Mouse (Mus musculus) neural tube, embryonic 14.5 days (tissue): ENCODE results near the gene Fbxw7. TPM values are rescaled to one million over a fixed set of nuclear protein-coding genes. Genes with fewer than 3 reads are reported as not detected.
"Not testable (repeated sequence)": the region's sequence is repeated elsewhere in the genome, so short reads cannot be mapped to it uniquely, and the experiment has no call there.

ENCODE experiments used
- ATAC-seq: fragments of 200-750 bp; cut with Nextera tagmentation; 2 replicates; pipeline ENCODE4 v1.8.0; 2017; ENCODE audit warnings: low read depth, mild to moderate bottlenecking, moderate TSS enrichment, moderate library complexity
- H3K27ac ChIP-seq: fragments of 300-500 bp; sonication (generic); 2 replicates; pipeline ENCODE4 v1.5.1; 2014; ENCODE audit warnings: low read depth, mild to moderate bottlenecking, control low read depth, low read length, moderate library complexity, mixed read lengths
- H3K27me3 ChIP-seq: fragments of 300-500 bp; sonication (generic); 2 replicates; pipeline ENCODE4 v1.6.1; 2014; ENCODE audit warnings: low read length; ENCODE audit not compliant: control insufficient read depth, insufficient read depth
- H3K36me3 ChIP-seq: fragments of 300-500 bp; sonication (generic); 2 replicates; pipeline ENCODE4 v1.6.1; 2014; ENCODE audit warnings: low read length, mixed read lengths; ENCODE audit not compliant: control insufficient read depth, insufficient read depth
- H3K4me1 ChIP-seq: fragments of 300-500 bp; sonication (generic); 2 replicates; pipeline ENCODE4 v1.6.1; 2014; ENCODE audit warnings: low read length; ENCODE audit not compliant: control insufficient read depth, insufficient read depth
- H3K4me2 ChIP-seq: fragments of 300-500 bp; sonication (generic); 2 replicates; pipeline ENCODE4 v1.6.1; 2014; ENCODE audit warnings: mild to moderate bottlenecking, low read depth, low read length, control low read depth
- H3K4me3 ChIP-seq: fragments of 300-500 bp; sonication (generic); 2 replicates; pipeline ENCODE4 v1.5.1; 2014; ENCODE audit warnings: low read depth, low read length, control low read depth, mixed read lengths
- H3K9ac ChIP-seq: fragments of 300-500 bp; sonication (generic); replicated peaks from 2 replicates; pipeline ENCODE4 v1.6.1; 2014; ENCODE audit warnings: low read depth, mild to moderate bottlenecking, control low read depth, low read length, mixed read lengths
- H3K9me3 ChIP-seq: fragments of 300-500 bp; sonication (generic); 2 replicates; pipeline ENCODE4 v1.6.1; 2016; ENCODE audit warnings: low read length; ENCODE audit not compliant: control insufficient read depth
- WGBS: fragments of 180-500 bp; shearing (Covaris S2); extraction: QIAGEN DNeasy Blood & Tissue Kit; methylation state at CpG from one replicate; pipeline ENCODE4 v1.1.7; 2014; 5-methylcytosine and 5-hydroxymethylcytosine counted together
- polyA plus RNA-seq: library from polyadenylated mRNA; unstranded; fragments of >200 nt; fragmentation: Nextera tagmentation; extraction: Ambion mirVana; gene quantifications from 2 replicates; pipeline ENCODE4 v1.2.1, GENCODE M21; 2014

Fbxw7 gene
- polyA plus RNA-seq, 1 experiment from 2014 or later = 62.8 TPM

DNA sequence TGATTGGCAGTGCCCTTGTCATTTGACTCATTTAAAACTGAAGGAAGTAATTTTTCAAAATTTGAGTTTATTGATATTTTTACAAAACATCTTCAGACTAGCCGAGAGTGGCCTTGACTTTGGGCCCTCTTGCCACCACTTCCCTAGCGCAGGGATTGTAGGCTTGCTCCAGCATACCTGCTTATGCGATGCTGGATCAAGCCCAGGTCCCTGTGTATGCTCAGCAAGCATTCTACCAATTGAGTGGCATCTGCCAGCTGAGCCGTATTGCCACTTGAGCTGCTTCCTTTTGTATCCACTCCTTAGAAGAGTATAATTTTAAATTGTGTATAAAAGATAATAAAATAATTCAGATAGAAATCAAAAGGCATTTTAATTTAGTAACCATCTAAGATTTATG is 26.2 kb downstream of the Fbxw7 start:
- no peaks in the 10 kb centered on the region for H3K9me3 ChIP-seq
- no peak overlapping the region for H3K27ac ChIP-seq
- no peak for ATAC-seq
- H3K27me3 ChIP-seq = no peaks in the 10 kb centered on the region
- WGBS = 91% methylated on average over 4 of the region's 4 CpGs
- no peak overlapping the region for H3K9ac ChIP-seq
- no peaks in the 10 kb centered on the region for H3K36me3 ChIP-seq
- H3K4me2 ChIP-seq = no peak overlapping the region
- no peak overlapping the region for H3K4me3 ChIP-seq
- H3K4me1 ChIP-seq = no peaks in the 10 kb centered on the region

DNA sequence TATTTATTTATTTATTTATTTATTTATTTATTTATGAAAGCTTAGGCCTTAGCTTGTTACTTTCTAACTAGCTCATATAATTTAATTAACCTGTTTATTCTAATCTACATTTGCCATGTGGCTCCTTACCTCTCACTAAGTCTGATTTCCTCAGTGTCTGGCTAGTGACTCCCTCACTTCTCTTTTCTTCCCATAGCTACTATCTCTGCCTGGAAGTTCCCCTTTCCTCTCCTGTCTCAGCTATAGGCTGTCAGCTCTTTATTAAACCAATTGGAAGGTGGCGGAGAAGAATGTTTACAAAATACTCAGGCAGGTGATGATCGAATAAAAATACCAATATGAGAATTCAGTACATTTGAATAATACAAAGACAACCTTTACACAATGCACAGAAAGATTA is 27.7 kb downstream of the Fbxw7 start:
- no peak overlapping the region for H3K4me2 ChIP-seq
- H3K9me3 ChIP-seq = no peaks in the 10 kb centered on the region
- no peaks in the 10 kb centered on the region for H3K27me3 ChIP-seq
- WGBS = 90% methylated on average over 2 of the region's 2 CpGs
- H3K4me1 ChIP-seq = no peaks in the 10 kb centered on the region
- no peak overlapping the region for H3K9ac ChIP-seq
- no peaks in the 10 kb centered on the region for H3K36me3 ChIP-seq
- no peak for ATAC-seq
- H3K27ac ChIP-seq = no peak overlapping the region
- H3K4me3 ChIP-seq = no peak overlapping the region

DNA sequence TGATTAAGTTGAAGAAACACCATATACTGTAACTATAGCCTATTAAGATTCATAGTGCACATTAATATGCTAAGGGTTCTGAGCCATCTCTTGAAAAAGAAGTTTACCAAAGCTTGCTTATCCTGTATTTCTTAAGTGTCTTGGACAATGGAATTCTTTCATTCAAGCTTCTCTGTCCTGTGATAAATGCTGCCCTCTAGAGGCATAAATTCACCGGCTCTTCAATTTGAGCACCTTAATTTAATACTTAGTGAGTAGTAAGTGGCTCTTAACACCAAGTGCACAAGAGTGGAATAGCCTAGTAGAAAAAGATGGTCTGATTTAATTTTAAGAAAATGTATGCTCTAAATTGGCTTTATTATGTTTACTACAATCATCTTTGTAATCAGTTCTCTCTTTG is 28.5 kb downstream of the Fbxw7 start:
- H3K27ac ChIP-seq = no peak overlapping the region
- ATAC-seq = no peak; the same call in 1 of the 2 replicates
- no peaks in the 10 kb centered on the region for H3K4me1 ChIP-seq
- no peaks in the 10 kb centered on the region for H3K27me3 ChIP-seq
- H3K9ac ChIP-seq = no peak overlapping the region
- no peak overlapping the region for H3K4me3 ChIP-seq
- WGBS = 32% methylated on average over 1 of the region's 1 CpGs
- H3K9me3 ChIP-seq = no peaks in the 10 kb centered on the region
- no peak overlapping the region for H3K4me2 ChIP-seq
- no peaks in the 10 kb centered on the region for H3K36me3 ChIP-seq

DNA sequence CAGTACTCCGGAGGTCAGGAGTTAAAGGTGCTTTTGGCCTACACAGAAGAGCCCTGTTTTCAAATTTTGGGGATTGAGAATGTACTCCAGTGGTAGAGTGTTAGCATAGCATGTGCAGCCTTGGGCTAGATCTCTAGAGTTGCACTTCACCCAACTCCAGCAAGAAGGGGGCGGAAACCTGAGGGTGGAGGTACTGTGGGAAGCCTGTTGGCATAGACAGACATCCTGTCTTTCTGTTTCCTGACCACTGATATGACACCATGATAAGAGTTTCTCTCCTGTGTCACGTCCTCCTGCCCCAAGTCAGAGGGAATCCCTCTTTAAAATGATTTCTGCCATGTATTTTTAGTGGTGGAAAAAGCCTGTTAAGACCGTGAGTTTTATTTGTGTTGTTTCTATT is 33.7 kb downstream of the Fbxw7 start:
- H3K4me1 ChIP-seq = no peaks in the 10 kb centered on the region
- no peak for ATAC-seq
- H3K9ac ChIP-seq = no peak overlapping the region
- no peaks in the 10 kb centered on the region for H3K27me3 ChIP-seq
- H3K9me3 ChIP-seq = no peaks in the 10 kb centered on the region
- H3K36me3 ChIP-seq = no peaks in the 10 kb centered on the region
- H3K4me3 ChIP-seq = no peak overlapping the region
- H3K27ac ChIP-seq = no peak overlapping the region
- no peak overlapping the region for H3K4me2 ChIP-seq
- 87% methylated on average over 4 of the region's 4 CpGs for WGBS

DNA sequence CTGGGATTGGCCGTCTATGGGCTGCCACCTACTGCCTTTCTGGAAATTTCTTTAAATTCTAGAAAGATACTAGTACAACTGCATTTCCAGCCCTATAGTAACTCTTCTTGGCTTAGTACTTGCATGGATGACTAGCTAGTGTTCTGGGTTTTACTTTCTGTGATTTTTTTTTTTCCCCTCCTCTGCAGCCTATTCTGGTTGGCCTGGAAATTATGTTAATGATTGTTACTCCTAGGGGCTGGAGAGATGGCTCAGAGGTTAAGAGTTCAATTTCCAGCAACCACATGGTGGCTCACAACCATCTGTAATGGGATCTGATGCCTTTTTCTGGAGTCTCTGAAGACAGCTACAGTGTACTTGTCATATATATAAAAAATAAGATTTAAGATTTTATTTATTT is 35.4 kb downstream of the Fbxw7 start:
- Histone ChIP-seq H3K9ac (no peak overlapping the region), H3K4me3 (no peak overlapping the region), H3K9me3 (no peaks in the 10 kb centered on the region), H3K4me2 (no peak overlapping the region), H3K36me3 (no peaks in the 10 kb centered on the region), H3K27ac (no peak overlapping the region), H3K4me1 (no peaks in the 10 kb centered on the region), H3K27me3 (no peaks in the 10 kb centered on the region)
- no peak for ATAC-seq
- 91% methylated on average over 1 of the region's 1 CpGs for WGBS

DNA sequence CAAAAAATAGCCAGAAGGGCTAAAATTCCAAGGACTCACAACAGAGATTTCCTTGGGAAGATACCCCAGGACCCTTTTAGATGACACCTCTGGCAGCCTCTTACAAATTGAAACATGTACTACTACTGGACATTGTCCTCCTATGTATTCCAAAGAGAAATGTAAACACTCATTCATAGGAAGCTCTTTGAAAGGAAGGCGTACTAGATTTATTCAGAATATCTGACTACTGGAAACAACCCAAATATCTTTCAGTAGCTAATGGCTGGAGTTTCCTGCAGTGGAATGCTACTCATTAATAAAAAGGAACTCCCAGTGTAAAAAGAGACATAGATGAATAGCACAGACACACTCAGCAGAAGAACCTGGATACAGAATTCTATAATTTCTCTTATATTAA is 36.7 kb downstream of the Fbxw7 start:
- Histone ChIP-seq H3K27me3 (no peaks in the 10 kb centered on the region), H3K4me1 (no peaks in the 10 kb centered on the region), H3K4me2 (no peak overlapping the region), H3K9ac (no peak overlapping the region), H3K4me3 (no peak overlapping the region), H3K27ac (no peak overlapping the region), H3K9me3 (no peaks in the 10 kb centered on the region), H3K36me3 (no peaks in the 10 kb centered on the region)
- 73% methylated on average over 1 of the region's 1 CpGs for WGBS
- ATAC-seq = no peak

DNA sequence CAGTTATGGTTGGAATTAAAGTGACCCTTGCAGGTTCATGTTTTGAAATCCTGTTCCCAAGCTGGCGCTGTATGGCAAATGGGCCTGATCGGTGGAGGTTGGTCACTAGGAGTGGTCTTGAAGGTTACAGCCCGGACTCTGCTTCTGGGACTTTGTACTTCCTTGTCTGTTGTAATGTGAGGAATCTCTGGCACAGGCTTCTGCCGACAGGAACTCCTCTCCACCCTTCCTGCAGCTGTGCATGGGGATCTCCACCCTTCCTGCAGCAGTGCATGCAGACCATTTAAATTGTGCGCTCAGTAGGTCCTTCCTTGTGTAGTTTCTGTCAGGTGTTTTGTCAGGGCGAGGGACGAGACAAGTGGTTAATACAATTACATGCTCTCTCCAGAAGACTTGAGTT is 37.8 kb downstream of the Fbxw7 start:
- ATAC-seq = no peak
- no peaks in the 10 kb centered on the region for H3K4me1 ChIP-seq
- WGBS = 90% methylated on average over 7 of the region's 7 CpGs
- no peak overlapping the region for H3K27ac ChIP-seq
- H3K9ac ChIP-seq = no peak overlapping the region
- H3K36me3 ChIP-seq = no peaks in the 10 kb centered on the region
- no peaks in the 10 kb centered on the region for H3K27me3 ChIP-seq
- H3K9me3 ChIP-seq = no peaks in the 10 kb centered on the region
- no peak overlapping the region for H3K4me3 ChIP-seq
- no peak overlapping the region for H3K4me2 ChIP-seq

DNA sequence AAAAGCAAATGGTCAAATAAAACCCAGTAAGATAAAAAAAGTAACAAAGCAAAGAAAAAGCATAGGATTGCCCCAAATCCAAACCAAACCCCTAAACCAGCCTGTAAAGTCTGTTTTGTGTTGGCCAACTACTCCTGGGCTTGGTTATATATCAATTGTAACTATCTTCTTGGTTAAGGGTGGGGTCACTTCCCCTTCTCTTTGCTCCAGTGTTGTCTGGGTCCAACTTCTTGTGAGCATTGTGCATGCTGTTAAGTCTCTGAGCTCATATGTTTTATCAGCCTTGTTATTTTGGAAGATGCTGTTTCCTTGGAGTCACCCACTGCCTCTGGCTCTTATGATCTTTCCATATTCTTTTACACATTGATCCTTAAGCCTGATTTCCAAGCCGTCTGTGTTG is 39.4 kb downstream of the Fbxw7 start:
- H3K9me3 ChIP-seq = no peaks in the 10 kb centered on the region
- no peak overlapping the region for H3K4me3 ChIP-seq
- 84% methylated on average over 1 of the region's 1 CpGs for WGBS
- H3K36me3 ChIP-seq = no peaks in the 10 kb centered on the region
- no peak overlapping the region for H3K4me2 ChIP-seq
- H3K9ac ChIP-seq = no peak overlapping the region
- ATAC-seq = no peak
- H3K4me1 ChIP-seq = no peaks in the 10 kb centered on the region
- H3K27me3 ChIP-seq = no peaks in the 10 kb centered on the region
- no peak overlapping the region for H3K27ac ChIP-seq

DNA sequence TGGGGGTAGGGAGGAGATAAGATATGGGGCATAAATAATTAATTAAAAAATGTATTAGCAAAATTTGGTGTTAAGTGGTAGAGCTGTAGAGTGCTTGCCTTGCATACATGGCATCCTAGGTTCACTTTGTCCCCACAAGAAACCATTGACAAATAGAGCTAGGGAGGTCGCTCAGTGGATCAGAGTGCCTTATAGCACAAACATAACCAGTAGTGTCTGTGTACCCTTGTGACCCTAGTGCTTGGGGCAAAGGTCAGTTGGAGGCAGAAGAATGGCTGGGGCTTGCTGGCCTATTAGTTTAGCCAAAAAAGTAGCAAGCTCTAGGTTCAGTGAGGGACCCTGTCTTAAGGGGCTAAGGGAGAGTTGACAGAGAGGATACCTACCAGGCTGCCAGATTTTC is 45.6 kb downstream of the Fbxw7 start:
- 64% methylated on average over 1 of the region's 1 CpGs for WGBS
- no peaks in the 10 kb centered on the region for H3K27me3 ChIP-seq
- no peaks in the 10 kb centered on the region for H3K36me3 ChIP-seq
- H3K4me3 ChIP-seq = no peak overlapping the region
- ATAC-seq = no peak
- no peaks in the 10 kb centered on the region for H3K4me1 ChIP-seq
- H3K4me2 ChIP-seq = no peak overlapping the region
- no peak overlapping the region for H3K9ac ChIP-seq
- H3K9me3 ChIP-seq = no peaks in the 10 kb centered on the region
- no peak overlapping the region for H3K27ac ChIP-seq

DNA sequence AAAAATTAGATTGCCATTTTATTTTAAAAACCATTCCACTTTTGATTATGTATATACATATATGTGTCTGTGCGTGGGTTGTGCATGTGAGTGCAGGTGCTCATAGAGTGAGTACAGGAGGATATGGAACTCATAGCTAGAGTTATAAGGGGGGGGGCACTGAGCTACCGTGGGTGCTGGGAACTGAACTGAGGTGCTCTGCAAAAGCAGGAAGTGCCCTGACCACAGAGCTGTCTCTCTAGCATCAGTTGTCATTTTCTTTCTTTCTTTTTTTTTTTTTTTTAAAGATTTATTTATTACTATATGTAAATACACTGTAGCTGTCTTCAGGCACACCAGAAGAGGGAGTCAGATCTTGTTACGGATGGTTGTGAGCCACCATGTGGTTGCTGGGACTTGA is 46.7 kb downstream of the Fbxw7 start:
- H3K4me3 ChIP-seq, H3K9me3 ChIP-seq, H3K27ac ChIP-seq, H3K36me3 ChIP-seq, ATAC-seq, H3K4me1 ChIP-seq, H3K27me3 ChIP-seq, H3K9ac ChIP-seq, H3K4me2 ChIP-seq: not testable (repeated sequence)
- 94% methylated on average over 3 of the region's 3 CpGs for WGBS
